Mouse (Mus musculus): ENCODE measurements around the gene Slc12a8. TPM values are rescaled to one million over a fixed set of nuclear protein-coding genes. Genes with fewer than 3 reads are reported as not detected.
A peak's percentile ranks its signal among the peaks of the same experiment; 100 is the strongest.

The Slc12a8 gene
- polyA plus RNA-seq, 1 experiment = 54.9 TPM

GRCm38 (mm10) chr16:33580331-33580730 is 63.2 kb downstream of the Slc12a8 start:
- 79% methylated on average over 2 of the region's 2 CpGs for WGBS
- DNase-seq (ENCODE audit: low read depth, low spot score) = no peak

DNA sequence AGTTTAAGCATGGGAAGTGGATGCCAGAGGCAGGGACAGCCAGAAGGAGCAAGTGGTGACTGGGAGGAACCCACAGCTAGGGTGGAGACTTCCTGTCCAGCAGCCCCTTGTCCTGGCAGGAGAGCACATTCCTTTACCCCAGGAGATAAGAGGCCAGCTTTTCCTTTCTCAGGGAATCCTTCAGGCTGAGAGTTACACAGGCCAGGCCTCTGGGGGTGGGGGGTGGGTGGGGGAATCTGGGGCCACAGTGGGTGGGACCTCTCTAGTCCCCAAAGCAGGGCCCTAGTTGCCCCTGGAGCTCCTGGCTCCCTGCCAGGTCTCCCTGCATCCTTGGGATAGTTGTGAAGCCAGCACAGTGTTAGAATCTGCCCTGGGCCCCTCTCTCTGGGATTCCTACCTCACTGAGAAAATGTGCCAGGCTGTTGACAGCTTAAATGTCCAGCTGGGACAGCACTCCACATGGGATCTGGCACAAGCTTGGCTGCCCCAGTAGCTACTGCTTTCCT is 63.7 kb downstream of the Slc12a8 start:
- DNase-seq (ENCODE audit: low read depth, low spot score) = no peak

DNA sequence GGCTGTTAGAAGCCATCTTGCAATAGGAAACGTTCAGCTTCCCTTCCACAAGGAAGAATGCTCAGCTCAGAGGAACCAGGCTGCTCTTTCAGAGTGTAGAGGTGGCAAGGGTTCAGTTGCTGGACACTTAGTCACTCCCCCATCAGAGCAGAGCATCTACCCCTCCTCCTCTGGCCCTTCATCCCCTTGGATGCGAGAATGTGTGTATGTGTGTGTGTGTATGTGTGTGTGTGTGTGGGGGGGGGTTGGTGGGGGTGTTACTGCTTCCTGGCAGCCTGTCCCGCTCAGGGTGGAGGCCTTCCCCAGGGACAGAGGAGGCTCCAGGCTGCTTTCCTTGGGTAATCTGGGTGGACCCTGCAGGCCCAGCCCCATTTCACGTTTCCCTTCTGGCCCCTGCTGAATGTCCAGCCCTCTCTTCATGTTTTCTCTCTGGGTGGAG is 64.6 kb downstream of the Slc12a8 start:
- 49% methylated on average over 4 of the region's 4 CpGs for WGBS
- DNase-seq (ENCODE audit: low read depth, low spot score) = no peak

- no peak for DNase-seq (ENCODE audit: low read depth, low spot score)
- 78% methylated on average over 8 of the region's 8 CpGs for WGBS
These were observed 65.4 kb downstream of the Slc12a8 start for GRCm38 (mm10) chr16:33582495-33582894.

DNA sequence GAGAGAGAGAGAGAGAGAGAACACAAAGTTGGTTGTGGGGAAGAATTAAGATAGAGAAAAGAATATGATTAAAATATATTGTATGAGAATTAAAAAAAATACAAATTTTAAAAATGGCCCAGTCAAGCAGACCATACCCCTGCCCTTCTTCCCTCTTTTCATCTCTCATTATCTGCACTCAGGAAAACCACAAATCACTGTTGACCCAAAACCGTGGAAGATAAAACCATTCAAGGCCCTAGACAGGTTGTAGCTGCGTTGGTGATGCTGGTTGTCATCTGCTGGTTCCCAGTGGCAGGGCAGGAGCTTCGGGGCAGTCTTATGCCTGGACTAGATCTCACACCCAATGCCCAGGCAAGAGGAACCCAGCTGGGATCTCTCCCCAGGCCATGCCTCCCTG is 66.2 kb downstream of the Slc12a8 start:
- WGBS = 69% methylated on average over 3 of the region's 3 CpGs
- DNase-seq (ENCODE audit: low read depth, low spot score) = no peak

DNA sequence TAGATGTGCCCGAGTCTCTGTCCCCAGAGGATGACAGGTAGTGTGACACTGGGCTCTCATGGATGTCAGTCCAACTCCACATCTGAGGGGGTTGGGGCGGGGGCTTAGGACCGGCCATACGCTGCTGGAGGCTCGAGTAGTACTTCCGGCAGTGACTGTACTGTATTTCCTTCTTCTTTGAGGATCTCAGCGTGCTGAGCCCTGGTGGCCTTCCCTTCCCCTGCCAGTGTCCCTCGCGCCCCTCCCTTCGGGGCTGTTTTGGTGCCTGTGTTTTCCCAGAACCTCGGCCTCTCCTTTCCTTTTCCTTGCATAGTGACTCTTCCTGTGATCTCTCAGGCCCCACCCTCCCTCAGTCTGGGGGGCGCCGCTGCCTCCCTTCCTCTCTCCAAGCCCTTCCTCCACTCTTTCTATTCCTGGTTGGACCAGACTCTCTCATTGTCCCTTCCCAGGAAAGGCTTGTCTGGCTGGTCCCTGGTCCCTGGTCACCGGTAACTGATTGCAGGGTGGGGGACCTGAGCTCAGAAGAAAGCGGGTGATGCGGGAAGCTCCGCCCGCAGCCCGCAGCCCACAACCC is 66.8 kb downstream of the Slc12a8 start:
- WGBS = 37% methylated on average over 19 of the region's 19 CpGs

GRCm38 (mm10) chr16:33584455-33585082 is 67.4 kb downstream of the Slc12a8 start:
- 53% methylated on average over 13 of the region's 13 CpGs for WGBS
- DNase-seq (ENCODE audit: low read depth, low spot score) = no peak

More for the DNA sequence above, 66.8 kb downstream of the Slc12a8 start:
- no peak for DNase-seq (ENCODE audit: low read depth, low spot score)

DNA sequence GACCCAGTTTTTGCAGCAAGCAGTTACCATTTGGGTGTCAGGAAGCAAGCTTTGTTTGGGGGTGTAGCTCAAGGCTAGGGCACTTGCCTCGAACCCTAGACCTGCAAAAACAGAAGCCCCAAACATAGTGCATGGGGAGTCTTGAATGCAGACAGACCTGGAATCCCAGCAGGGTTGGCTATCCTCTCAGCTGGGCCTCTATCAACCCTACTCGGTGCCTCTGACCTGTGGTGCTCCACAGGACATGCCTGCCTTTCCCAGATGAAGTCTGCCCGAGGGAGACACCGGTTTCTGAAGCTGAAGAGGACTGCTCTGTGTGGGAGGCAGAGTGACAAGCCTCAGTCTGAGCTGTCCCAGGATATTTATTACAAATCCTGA is 67.9 kb downstream of the Slc12a8 start:
- DNase-seq (ENCODE audit: low read depth, low spot score) = no peak
- WGBS = 61% methylated on average over 4 of the region's 4 CpGs

- WGBS = 73% methylated on average over 16 of the region's 16 CpGs
- no peak for DNase-seq (ENCODE audit: low read depth, low spot score)
These were observed 70.4 kb downstream of the Slc12a8 start for GRCm38 (mm10) chr16:33587283-33588127.

DNA sequence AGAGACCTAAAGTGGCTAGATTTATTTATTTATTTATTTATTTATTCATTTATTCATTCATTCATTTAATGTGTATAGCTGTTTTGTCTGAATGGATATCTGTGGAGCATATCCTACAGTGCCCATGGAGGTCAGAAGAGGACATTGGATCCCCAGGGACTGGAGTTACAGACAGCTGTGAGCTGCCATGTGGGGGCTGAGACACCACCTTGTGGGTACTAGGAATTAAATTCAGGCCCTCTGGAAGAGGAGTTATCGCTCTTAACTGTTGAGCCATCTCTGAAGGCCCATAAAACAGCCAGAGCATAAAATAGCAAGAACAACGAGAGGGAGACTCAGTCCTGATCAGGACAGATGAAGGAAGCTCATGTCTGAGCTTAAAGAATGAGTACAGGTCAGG is 71.7 kb downstream of the Slc12a8 start:
- 86% methylated on average over 2 of the region's 2 CpGs for WGBS
- DNase-seq (ENCODE audit: low read depth, low spot score) = no peak

DNA sequence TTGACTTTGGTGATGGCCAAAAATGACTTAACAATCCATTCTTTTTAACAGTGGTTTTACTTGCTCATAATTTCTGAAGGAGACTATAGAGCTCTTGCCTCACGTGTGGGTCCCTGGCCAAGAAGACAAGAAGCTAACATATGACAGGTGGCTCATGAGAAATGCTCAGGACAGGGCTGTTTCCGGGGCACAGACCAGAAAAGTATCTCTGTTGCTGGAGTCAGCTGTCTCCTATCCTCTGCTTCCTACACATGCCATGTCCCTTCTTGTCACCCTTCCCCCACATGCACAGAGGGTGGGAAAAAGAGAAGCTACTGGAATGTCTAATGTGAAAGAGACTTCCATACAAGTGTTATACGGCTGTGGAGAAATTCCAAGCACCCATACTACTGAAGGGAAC is 73.3 kb downstream of the Slc12a8 start:
- DNase-seq (ENCODE audit: low read depth, low spot score) = no peak
- WGBS = 90% methylated on average over 3 of the region's 3 CpGs

DNA sequence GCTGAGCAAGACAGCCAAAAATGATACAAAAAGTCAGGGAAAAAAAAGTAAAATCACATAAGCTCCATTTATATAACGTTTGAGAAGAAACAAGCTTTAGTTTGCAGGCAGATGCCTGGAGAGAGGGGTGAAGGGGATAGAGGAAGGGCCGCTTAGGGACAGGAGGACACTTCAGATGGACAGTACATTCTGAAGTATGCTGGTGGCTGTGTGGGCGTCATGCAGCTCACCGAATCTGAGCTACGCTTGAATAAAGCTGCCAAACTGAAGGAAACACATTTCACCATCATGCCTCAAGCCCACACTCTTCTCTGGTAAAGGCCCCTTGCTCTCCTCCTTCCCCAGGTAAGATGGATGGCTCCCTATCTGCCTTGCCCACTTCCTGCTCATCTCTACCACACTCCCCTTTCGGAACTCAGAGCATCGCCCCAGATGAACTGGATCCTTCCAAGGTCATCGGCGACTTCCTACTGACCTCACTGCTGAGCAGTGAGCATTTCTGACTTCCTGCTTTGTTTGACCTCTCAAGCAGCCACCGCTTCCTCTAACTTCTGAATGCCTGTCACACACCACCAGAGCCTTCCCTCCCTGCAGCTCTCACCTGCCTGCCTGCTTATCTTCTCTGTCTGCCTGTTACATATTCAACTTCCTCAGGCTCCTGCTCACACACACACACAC is 74.4 kb downstream of the Slc12a8 start:
- no peak for DNase-seq (ENCODE audit: low read depth, low spot score)
- WGBS = 77% methylated on average over 10 of the region's 10 CpGs

GRCm38 (mm10) chr16:33592286-33592685 is 75.2 kb downstream of the Slc12a8 start:
- no peak for DNase-seq (ENCODE audit: low read depth, low spot score)
- 90% methylated on average over 5 of the region's 5 CpGs for WGBS

DNA sequence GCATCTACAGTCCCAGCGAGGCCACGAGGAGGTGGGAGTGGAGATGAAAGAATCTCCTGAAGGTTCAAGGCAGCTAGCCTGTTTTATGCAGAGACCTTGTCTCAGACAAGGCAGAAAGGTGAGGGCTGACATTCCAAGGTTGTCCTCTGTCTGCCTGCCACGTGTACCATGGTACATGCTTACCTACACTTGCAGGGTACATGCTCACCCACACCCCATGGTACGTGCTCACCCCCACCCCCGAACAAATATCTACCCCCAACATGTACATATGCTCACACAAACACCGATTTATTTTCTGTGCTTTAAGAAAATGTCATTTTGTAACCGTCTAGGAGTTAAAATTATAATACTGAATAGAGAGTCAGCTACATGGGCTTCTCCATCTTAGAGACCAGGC is 76.3 kb downstream of the Slc12a8 start:
- WGBS = 85% methylated on average over 7 of the region's 7 CpGs
- no peak for DNase-seq (ENCODE audit: low read depth, low spot score)

DNA sequence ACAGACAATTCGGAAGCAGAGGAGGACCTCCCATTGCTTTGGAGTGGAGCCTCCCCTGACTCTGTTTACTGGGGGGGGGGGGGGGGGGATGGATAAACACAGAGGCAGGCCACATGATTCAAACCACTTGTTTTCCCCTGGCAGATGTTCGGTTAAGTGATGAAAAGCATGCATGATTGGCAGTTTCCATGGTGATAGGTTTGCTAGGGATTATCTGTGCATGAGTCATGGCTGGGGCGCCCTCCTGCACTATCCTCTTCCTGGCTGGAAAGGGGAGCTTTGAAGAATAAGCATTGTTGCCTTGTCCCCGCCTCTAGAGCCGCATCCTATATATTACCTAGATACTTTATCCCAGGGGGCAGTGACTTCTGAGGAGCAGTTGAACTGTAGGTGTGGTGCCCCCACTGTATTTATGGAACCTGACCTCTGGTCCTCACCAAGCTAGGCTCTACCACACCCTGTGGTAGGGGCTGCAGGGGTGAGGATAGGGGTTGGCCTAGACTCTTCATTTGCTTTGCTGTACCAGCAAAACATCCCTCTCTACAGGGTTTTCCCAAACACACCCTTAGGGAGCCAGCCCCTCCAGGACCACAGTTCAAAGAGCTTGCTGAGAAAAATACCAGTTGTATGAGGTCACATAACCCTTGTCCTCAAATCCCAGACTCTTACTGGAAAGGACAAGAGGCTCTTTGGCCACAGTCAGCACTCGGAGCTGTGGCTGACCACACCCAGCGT is 77.1 kb downstream of the Slc12a8 start:
- DNase-seq (ENCODE audit: low read depth, low spot score) = no peak
- WGBS = 39% methylated on average over 7 of the region's 7 CpGs

GRCm38 (mm10) chr16:33595235-33595769 is 78.2 kb downstream of the Slc12a8 start:
- DNase-seq (ENCODE audit: low read depth, low spot score) = peak; percentile 63
- WGBS = 42% methylated on average over 6 of the region's 6 CpGs

- DNase-seq (ENCODE audit: low read depth, low spot score) = no peak
- 89% methylated on average over 4 of the region's 4 CpGs for WGBS
These were observed 79.1 kb downstream of the Slc12a8 start for GRCm38 (mm10) chr16:33596213-33596612.

DNA sequence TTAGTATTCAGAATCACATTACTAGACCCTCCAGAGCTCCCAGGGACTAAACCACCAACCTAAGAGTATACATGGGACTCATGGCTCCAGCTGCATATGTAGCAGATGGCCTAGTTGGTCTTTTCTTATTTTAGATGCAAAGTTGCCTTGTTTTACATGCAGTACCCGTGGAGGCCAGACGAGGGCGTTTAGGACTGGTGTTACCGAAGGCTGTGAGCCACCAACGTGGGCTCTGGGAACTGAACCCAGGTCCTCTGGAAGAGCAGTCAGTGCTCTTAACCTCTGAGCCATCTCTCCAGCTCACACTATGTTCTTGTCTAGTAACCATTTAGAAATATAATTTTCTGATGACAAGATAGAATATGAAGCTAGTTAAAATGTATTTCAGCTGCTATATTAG is 83.1 kb downstream of the Slc12a8 start:
- WGBS = 17% methylated on average over 5 of the region's 5 CpGs
- DNase-seq (ENCODE audit: low read depth, low spot score) = no peak

- DNase-seq (ENCODE audit: low read depth, low spot score) = no peak
- WGBS = 92% methylated on average over 8 of the region's 8 CpGs
These were observed 84.2 kb downstream of the Slc12a8 start for GRCm38 (mm10) chr16:33601299-33601698.
